Mouse (Mus musculus): Measurements from ENCODE around the gene Fsd2. TPM values are rescaled to one million over a fixed set of nuclear protein-coding genes. Genes with fewer than 3 reads are reported as not detected.

Fsd2 gene
- total and polyA plus RNA-seq, 3 experiments: 0.26 to 1.6 (median 0.54) TPM

GRCm38 (mm10) chr7:81577872-81578271 is 11.1 kb upstream of the Fsd2 start:
- Histone ChIP-seq H3K27me3 (replicated peaks) (no peaks in the 10 kb centered on the region), H3K27ac (ENCODE audit: insufficient read depth, low read depth) (no peak overlapping the region), H3K9me3 (replicated peaks; ENCODE audit: low read length) (no peaks in the 10 kb centered on the region), H3K4me1 (ENCODE audit: control insufficient read depth in 1 of 2, insufficient read depth in 2 of 2) (peaks cover 0 to 17% of the 10 kb centered on the region in 2 experiments; a peak in 2 of 4 replicates), H3K4me2 (ENCODE audit: insufficient read depth, low read depth, poor library complexity, severe bottlenecking) (no peak overlapping the region), H3K79me2 (replicated peaks; ENCODE audit: control insufficient read depth, extremely low read depth, insufficient read depth, poor library complexity, severe bottlenecking) (peaks cover 14% of the 10 kb centered on the region), H3K4me3 (replicated peaks in 1 of 3; ENCODE audit: low read depth in 2 of 3, low read length in 2 of 3, poor library complexity in 1 of 3) (no peak overlapping the region), H3K36me3 (replicated peaks in 1 of 2; ENCODE audit: control insufficient read depth in 1 of 2, insufficient read depth in 1 of 2, low read length in 1 of 2) (peaks cover 36 to 61% of the 10 kb centered on the region in 2 experiments), H3K9ac (ENCODE audit: insufficient read depth, low read depth) (no peak overlapping the region)
- in situ Hi-C loops (cut with MboI; ENCODE audit: low pct_ligation_motif_present, low pct_unique_long_range_greater_than_20kb, low sequenced_read_pairs): no loop called here
- dilution Hi-C loops (cut with MboI; ENCODE audit: extremely low pct_ligation_motif_present, extremely low pct_unique_long_range_greater_than_20kb, low sequenced_read_pairs): no loop called here
- TF ChIP-seq IRF4 (IDR thresholded peaks at IDR 0.05; ENCODE audit: low read depth, low read length): no peak
- TF ChIP-seq POLR2A (IDR thresholded peaks at IDR 0.05; ENCODE audit: low read depth, low read length): no peak
- no peak for TF ChIP-seq CHD2 (IDR thresholded peaks at IDR 0.05; ENCODE audit: low read length)
- no peak for TF ChIP-seq MAZ (IDR thresholded peaks at IDR 0.05; ENCODE audit: low read depth, low read length)
- TF ChIP-seq UBTF (IDR thresholded peaks at IDR 0.05; ENCODE audit: low read depth, low read length): no peak
- TF ChIP-seq ZNF384 (IDR thresholded peaks at IDR 0.05; ENCODE audit: low read depth, low read length): no peak
- DNase-seq (ENCODE audit: extremely low read depth): no peak

GRCm38 (mm10) chr7:81575606-81576005 is 8.9 kb upstream of the Fsd2 start:
- H3K9ac ChIP-seq (ENCODE audit: insufficient read depth, low read depth): no peak overlapping the region
- no peak overlapping the region for H3K4me2 ChIP-seq (ENCODE audit: insufficient read depth, low read depth, poor library complexity, severe bottlenecking)
- no peak overlapping the region for H3K27ac ChIP-seq (ENCODE audit: insufficient read depth, low read depth)
- peaks cover 26% of the 10 kb centered on the region for H3K79me2 ChIP-seq (replicated peaks; ENCODE audit: control insufficient read depth, extremely low read depth, insufficient read depth, poor library complexity, severe bottlenecking)
- no peaks in the 10 kb centered on the region for H3K27me3 ChIP-seq (replicated peaks)
- TF ChIP-seq UBTF (IDR thresholded peaks at IDR 0.05; ENCODE audit: low read depth, low read length) (no peak), BHLHE40 (IDR thresholded peaks at IDR 0.05; ENCODE audit: low read depth, low read length) (no peak)
- no peaks in the 10 kb centered on the region for H3K9me3 ChIP-seq (replicated peaks; ENCODE audit: low read length)
- DNase-seq (ENCODE audit: extremely low read depth): no peak
- H3K36me3 ChIP-seq (replicated peaks in 1 of 2; ENCODE audit: control insufficient read depth in 1 of 2, insufficient read depth in 1 of 2, low read length in 1 of 2): peaks cover 36 to 56% of the 10 kb centered on the region in 2 experiments
- dilution Hi-C loops (cut with MboI; ENCODE audit: extremely low pct_ligation_motif_present, extremely low pct_unique_long_range_greater_than_20kb, low sequenced_read_pairs): no loop called here
- peaks cover 0 to 21% of the 10 kb centered on the region in 2 experiments; a peak in 2 of 4 replicates for H3K4me1 ChIP-seq (ENCODE audit: control insufficient read depth in 1 of 2, insufficient read depth in 2 of 2)
- in situ Hi-C loops (cut with MboI; ENCODE audit: low pct_ligation_motif_present, low pct_unique_long_range_greater_than_20kb, low sequenced_read_pairs): no loop called here
- no peak overlapping the region for H3K4me3 ChIP-seq (replicated peaks in 1 of 3; ENCODE audit: low read depth in 2 of 3, low read length in 2 of 3, poor library complexity in 1 of 3)

GRCm38 (mm10) chr7:81573821-81574220 is 7.1 kb upstream of the Fsd2 start:
- H3K36me3 ChIP-seq (replicated peaks in 1 of 2; ENCODE audit: control insufficient read depth in 1 of 2, insufficient read depth in 1 of 2, low read length in 1 of 2): peaks cover 32 to 47% of the 10 kb centered on the region in 2 experiments
- in situ Hi-C loops (cut with MboI; ENCODE audit: low pct_ligation_motif_present, low pct_unique_long_range_greater_than_20kb, low sequenced_read_pairs): no loop called here
- dilution Hi-C loops (cut with MboI; ENCODE audit: extremely low pct_ligation_motif_present, extremely low pct_unique_long_range_greater_than_20kb, low sequenced_read_pairs): no loop called here
- TF ChIP-seq KAT2A (IDR thresholded peaks at IDR 0.05; ENCODE audit: insufficient replicate concordance, low read length) (no peak), ETS1 (conservative IDR thresholded peaks at IDR 0.05; ENCODE audit: low read depth, low read length) (no peak), ZNF384 (IDR thresholded peaks at IDR 0.05; ENCODE audit: low read depth, low read length) (no peak), EP300 (IDR thresholded peaks at IDR 0.05; ENCODE audit: low read length) (no peak), CHD2 (IDR thresholded peaks at IDR 0.05; ENCODE audit: low read length) (no peak), POLR2A (IDR thresholded peaks at IDR 0.05; ENCODE audit: low read depth, low read length) (no peak), CHD1 (IDR thresholded peaks at IDR 0.05; ENCODE audit: low read depth, low read length) (no peak), NELFE (IDR thresholded peaks at IDR 0.05; ENCODE audit: low read depth, low read length) (no peak), ZMIZ1 (IDR thresholded peaks at IDR 0.05; ENCODE audit: low read depth, low read length) (no peak), UBTF (IDR thresholded peaks at IDR 0.05; ENCODE audit: low read depth, low read length) (no peak), RCOR1 (conservative IDR thresholded peaks at IDR 0.05; ENCODE audit: low read depth, low read length) (no peak)
- peak overlapping the region; percentile 74; the same call in 1 of the 2 replicates for H3K4me2 ChIP-seq (ENCODE audit: insufficient read depth, low read depth, poor library complexity, severe bottlenecking)
- no peaks in the 10 kb centered on the region for H3K27me3 ChIP-seq (replicated peaks)
- DNase-seq (ENCODE audit: extremely low read depth): no peak
- no peak overlapping the region for H3K4me3 ChIP-seq (replicated peaks in 1 of 3; ENCODE audit: low read depth in 2 of 3, low read length in 2 of 3, poor library complexity in 1 of 3)
- H3K9me3 ChIP-seq (replicated peaks; ENCODE audit: low read length): no peaks in the 10 kb centered on the region
- H3K4me1 ChIP-seq (ENCODE audit: control insufficient read depth in 1 of 2, insufficient read depth in 2 of 2): peaks cover 0 to 24% of the 10 kb centered on the region in 2 experiments; a peak in 2 of 4 replicates
- peaks cover 26% of the 10 kb centered on the region for H3K79me2 ChIP-seq (replicated peaks; ENCODE audit: control insufficient read depth, extremely low read depth, insufficient read depth, poor library complexity, severe bottlenecking)
- H3K27ac ChIP-seq (ENCODE audit: insufficient read depth, low read depth): 0 out of 2 replicates have a peak overlapping the region, but pooled peaks have one; percentile 37
- H3K9ac ChIP-seq (ENCODE audit: insufficient read depth, low read depth): no peak overlapping the region

Data from CH12.LX (cell line).